Mouse (Mus musculus): Measurements from ENCODE around the gene Pex11a.
"Not testable (repeated sequence)": the region's sequence is repeated elsewhere in the genome, so short reads cannot be mapped to it uniquely, and the experiment has no call there.

GRCm38 (mm10) chr7:79789812-79790211, 46.9 kb upstream of the Pex11a start:
- not testable (repeated sequence) for TF ChIP-seq CTCF (conservative IDR thresholded peaks at IDR 0.05 in 1 of 2, IDR thresholded peaks at IDR 0.05 in 1 of 2; ENCODE audit: low read depth in 2 of 2, low read length in 2 of 2); TBP (conservative IDR thresholded peaks at IDR 0.05; ENCODE audit: low read depth, low read length); MAX (IDR thresholded peaks at IDR 0.05; ENCODE audit: low read length); POLR2A (IDR thresholded peaks at IDR 0.05; ENCODE audit: low read depth, low read length); HCFC1 (IDR thresholded peaks at IDR 0.05; ENCODE audit: low read depth, low read length); IRF4 (IDR thresholded peaks at IDR 0.05; ENCODE audit: low read depth, low read length); USF2 (conservative IDR thresholded peaks at IDR 0.05; ENCODE audit: low read depth, low read length)

All from CH12.LX (cell line).